Mouse (Mus musculus) kidney, postnatal 14 days (tissue): ENCODE measurements around the gene Mcee.

Source experiments
- DNase-seq: peaks from one replicate; pipeline ENCODE4 v3.0.0; 2022; ENCODE audit warnings: mixed read lengths

The Mcee gene

GRCm38 (mm10) chr7:64392122-64392818 lies at the start of gene Mcee, which contains the start of gene Mphosph10:
TSS of gene Mcee (plus strand) at chr7:64392607.
TSS of gene Mphosph10 (minus strand) at chr7:64392268.
- DNase-seq: peak; percentile 98

DNA sequence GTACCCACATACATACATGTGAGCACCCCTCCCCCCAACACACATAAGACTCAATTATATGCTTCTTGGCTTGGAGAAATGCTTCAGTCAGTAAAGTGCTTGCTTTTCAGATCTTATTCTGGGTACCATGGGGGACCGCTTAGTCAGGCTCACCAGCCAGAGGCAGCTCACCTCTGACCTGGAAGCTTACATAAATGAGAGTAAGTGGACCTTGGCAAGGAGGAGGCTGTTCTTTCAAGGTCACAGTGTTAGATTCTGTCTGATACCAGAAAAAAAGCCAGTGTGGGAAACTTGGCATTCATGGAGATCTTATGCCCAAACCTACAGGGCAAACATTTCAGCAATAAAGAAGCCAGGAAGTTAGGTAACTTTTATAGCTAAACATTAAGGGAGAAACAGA lies 44.6 kb upstream of the Mcee start:
- peak; percentile 25 for DNase-seq

GRCm38 (mm10) chr7:64349147-64349861 lies 43.1 kb upstream of the Mcee start:
- peak; percentile 36 for DNase-seq

- peak; percentile 17 for DNase-seq
Observed at GRCm38 (mm10) chr7:64351087-64351486, 41.3 kb upstream of the Mcee start.

- DNase-seq: no peak
Observed at GRCm38 (mm10) chr7:64354206-64354605, 38.2 kb upstream of the Mcee start.

DNA sequence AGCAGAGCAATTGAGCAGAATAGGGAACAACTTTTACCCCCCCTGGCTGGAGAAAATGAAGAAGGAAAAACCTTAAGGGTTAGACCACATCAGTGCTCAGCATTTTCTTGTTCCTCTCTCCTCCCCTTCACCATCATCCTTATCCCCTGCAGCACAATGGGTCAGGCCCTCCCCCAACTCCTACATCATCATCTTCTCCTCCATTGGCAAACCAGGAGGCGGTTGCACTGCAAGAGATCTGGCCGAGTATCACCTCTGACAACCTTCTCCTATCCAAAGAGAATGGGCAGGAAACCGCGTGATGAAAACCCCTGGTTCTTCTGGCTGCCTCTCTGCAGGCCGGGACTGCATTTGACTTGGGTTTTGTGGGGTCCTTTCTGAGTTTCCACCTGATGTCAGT lies 35.7 kb upstream of the Mcee start:
- DNase-seq: no peak

GRCm38 (mm10) chr7:64357405-64357804 lies 35.0 kb upstream of the Mcee start:
- peak; percentile 55 for DNase-seq

- DNase-seq: no peak
Observed at GRCm38 (mm10) chr7:64358666-64359065, 33.7 kb upstream of the Mcee start.

GRCm38 (mm10) chr7:64359943-64360585 lies 32.3 kb upstream of the Mcee start:
- no peak for DNase-seq

DNA sequence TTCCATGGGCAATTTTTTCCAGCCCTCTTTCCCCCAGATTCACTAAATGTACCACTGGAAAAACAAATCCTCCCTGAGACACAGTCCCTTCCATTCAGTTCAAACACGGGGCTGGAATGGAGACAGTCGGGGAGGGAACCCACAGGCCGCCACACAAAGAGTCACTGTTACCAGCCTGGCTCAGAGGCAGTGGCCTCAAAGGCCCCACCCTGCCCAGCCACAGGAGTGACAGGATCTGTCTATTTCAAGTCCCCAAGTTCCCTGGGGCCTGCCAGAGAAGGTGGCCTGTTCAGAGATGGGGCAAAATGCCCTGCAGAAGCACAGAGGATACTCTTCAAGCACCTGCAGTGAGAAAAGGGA lies 31.8 kb upstream of the Mcee start:
- no peak for DNase-seq

DNA sequence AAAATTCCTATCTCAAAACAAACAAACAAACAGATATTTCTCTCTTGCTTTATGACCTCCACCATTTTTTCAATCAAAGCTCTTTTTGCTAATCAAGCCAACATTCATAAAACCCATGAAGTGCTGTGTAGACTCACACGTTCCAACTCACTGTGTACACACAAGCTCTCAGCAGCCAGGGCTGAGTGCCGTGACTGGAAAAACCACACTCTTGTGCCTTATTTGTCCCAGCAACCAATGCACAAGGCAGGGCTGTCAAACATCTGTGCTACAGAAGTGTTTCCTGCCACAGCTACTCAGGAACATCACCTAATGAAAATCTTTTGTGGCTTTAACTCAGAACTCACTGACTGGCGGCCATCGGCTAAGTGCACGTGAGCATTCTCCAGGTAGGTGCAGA lies 26.5 kb upstream of the Mcee start:
- DNase-seq: no peak

- DNase-seq: no peak
Observed at GRCm38 (mm10) chr7:64369841-64370240, 22.6 kb upstream of the Mcee start.

GRCm38 (mm10) chr7:64371940-64372878 lies 20.2 kb upstream of the Mcee start:
- no peak for DNase-seq

GRCm38 (mm10) chr7:64373147-64373829 lies 19.1 kb upstream of the Mcee start:
- DNase-seq: no peak

- peak; percentile 89 for DNase-seq
Observed at GRCm38 (mm10) chr7:64373830-64374562, 18.4 kb upstream of the Mcee start, which contains the start of gene Fan1. TSS of gene Fan1 (minus strand) at chr7:64374095.

DNA sequence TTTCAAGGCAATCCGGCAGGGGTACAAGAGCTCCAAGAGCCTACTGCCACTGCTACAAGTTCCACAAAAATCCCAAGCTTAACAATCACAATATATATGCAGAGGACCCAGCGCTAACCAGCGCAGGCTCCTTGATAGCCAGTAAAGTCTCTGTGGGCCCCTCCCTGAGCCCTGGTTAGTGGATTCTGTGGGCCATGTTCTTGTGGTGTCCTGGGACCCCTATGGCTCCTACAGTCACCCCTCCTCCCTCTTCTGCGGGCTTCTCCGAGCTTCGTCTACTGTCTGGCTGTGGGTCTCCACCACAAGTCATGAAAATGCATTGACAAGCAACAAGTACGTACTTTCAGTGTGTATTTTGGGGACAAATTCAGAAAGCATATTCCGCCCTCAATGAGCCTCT lies 928 bp upstream of the Mcee start:
- peak; percentile 11 for DNase-seq

GRCm38 (mm10) chr7:64392819-64393151 lies 378 bp downstream of the Mcee start:
- no peak for DNase-seq

DNA sequence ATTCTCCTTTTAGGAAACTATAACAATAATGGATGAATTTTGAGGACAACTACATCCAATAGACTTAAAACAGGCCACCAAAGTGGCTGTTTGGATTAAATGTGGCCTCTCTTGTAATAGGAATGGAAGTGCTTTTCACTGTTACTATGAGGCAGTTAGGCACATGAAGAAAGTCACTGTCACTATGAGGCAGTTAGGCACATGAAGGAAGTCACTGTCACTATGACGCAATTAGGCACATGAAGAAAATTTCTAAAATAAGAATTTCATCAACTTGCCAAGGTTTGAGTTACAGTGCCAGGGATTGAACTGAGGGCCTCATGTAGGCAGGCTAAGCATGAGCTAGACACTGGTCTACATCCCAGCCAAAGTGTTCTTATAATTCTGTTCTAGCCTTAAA lies 8.3 kb downstream of the Mcee start:
- no peak for DNase-seq

GRCm38 (mm10) chr7:64402452-64402851 lies 10.0 kb downstream of the Mcee start:
- no peak for DNase-seq

DNA sequence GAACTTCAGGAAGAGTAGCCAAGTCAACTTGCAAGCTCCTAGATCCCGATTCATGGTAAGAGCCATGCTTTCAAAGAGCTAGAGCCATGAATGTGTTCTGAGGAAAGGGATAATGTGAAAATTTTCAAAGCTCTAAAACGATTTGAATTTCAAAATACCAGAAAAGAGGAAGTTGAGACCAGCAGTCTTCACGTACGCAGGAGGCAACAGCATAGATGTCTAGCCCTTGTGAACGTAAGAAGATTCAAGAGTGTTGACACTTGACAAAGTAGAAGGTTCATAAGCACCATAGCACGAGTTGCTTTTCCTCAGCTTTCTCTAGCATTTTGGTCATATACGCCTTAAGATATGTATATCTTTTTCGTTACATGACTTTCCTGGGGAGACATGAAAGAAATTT lies 11.6 kb downstream of the Mcee start:
- DNase-seq: no peak

DNA sequence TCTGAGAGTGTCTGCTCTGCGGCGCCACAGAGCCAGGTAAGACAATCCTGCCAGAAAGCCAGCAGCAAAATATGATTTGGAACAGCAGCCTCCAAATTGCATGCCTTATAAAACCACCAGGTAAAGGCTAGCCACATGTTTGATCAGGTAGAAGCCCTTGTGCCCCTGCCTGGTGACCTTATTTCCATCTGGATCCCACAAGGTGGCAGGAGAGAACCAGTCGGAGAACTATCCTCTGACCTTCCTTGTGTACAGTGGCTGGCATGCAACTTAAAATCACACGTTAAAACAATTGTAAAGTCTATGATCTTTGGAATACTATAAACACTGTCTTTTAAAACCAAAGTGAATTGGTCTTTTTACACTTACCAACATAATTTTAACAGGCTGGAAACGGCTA lies 32.5 kb downstream of the Mcee start:
- peak; percentile 6 for DNase-seq
